Comparison of ENCODE assay signal across 8 mouse cellular contexts in the genomic region with DNA sequence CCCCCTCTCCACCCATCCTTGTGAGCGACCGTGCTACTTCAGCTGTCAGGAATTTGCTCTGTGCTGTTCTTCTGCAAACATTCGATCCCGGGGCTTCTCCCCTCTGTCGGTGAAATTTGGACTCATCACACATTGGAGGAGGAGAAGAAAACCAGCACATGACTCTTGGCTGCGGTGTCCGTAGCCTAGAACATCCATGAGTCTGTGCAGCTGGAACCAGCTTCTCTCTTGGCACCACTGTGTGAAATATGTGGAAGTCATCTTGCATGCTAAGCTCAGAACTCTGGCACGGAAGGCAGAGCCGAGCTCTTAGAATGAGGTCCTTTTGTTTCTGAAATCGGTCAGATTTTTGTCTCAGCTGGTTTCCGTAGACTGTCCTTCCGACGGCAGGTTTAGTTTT.
DNase-seq lines count a peak whose midpoint lies in the region; ATAC-seq and TF ChIP-seq lines count a peak whose summit lies in the region.

No protein-coding gene starts in this region.

- no peak for DNase-seq in neural tube, embryonic 10.5 days (ENCODE audit: extremely low spot score, low spot score)
- DNase-seq in gastrocnemius, postnatal 10 days, result peak; percentile 45
- DNase-seq in intestine, embryonic 14.5 days (ENCODE audit: low spot score), result no peak
- peak; percentile 55 for DNase-seq in midbrain, postnatal 0 days (ENCODE audit: low spot score)
- DNase-seq in spleen, postnatal 14 days (ENCODE audit: low spot score in 2 of 2), result no peak
- no peak for DNase-seq in left cerebral cortex, adult 11 months (ENCODE audit: low spot score)
- DNase-seq in cerebellum, adult 8-10 months, result no peak

- peaks cover 12% of the 10 kb centered on the region for H3K9me3 ChIP-seq in neural tube, embryonic 13.5 days
- peaks cover 6% of the 10 kb centered on the region; the same call in 1 of the 2 replicates for H3K9me3 ChIP-seq in intestine, embryonic 14.5 days (ENCODE audit: control insufficient read depth, low read length)
- H3K9me3 ChIP-seq in midbrain, postnatal 0 days (ENCODE audit: low read length), result no peaks in the 10 kb centered on the region

- H3K36me3 ChIP-seq in neural tube, embryonic 13.5 days, result no peaks in the 10 kb centered on the region
- no peaks in the 10 kb centered on the region for H3K36me3 ChIP-seq in intestine, embryonic 14.5 days (ENCODE audit: control insufficient read depth, insufficient read depth, low read length)
- H3K36me3 ChIP-seq in midbrain, postnatal 0 days (ENCODE audit: insufficient read depth, low read length), result no peaks in the 10 kb centered on the region

- H3K4me1 ChIP-seq in neural tube, embryonic 13.5 days (replicated peaks), result peaks cover 13% of the 10 kb centered on the region
- peaks cover 14% of the 10 kb centered on the region; the same call in 1 of the 2 replicates for H3K4me1 ChIP-seq in intestine, embryonic 14.5 days (replicated peaks; ENCODE audit: control insufficient read depth, insufficient read depth, low read length)
- 0 out of 2 replicates have a peak, but pooled peaks cover 2% of the 10 kb centered on the region for H3K4me1 ChIP-seq in midbrain, postnatal 0 days (ENCODE audit: insufficient read depth, low read length)

- no peak for TF ChIP-seq CTCF in midbrain, postnatal 0 days (IDR thresholded peaks at IDR 0.05)

- H3K4me3 ChIP-seq in neural tube, embryonic 13.5 days, result no peak overlapping the region
- no peak overlapping the region for H3K4me3 ChIP-seq in intestine, embryonic 14.5 days (ENCODE audit: low read depth, low read length)
- H3K4me3 ChIP-seq in midbrain, postnatal 0 days (ENCODE audit: low read depth, low read length), result no peak overlapping the region

- H3K9ac ChIP-seq in neural tube, embryonic 13.5 days, result no peak overlapping the region
- peak overlapping the region; percentile 20; the same call in 1 of the 2 replicates for H3K9ac ChIP-seq in intestine, embryonic 14.5 days (ENCODE audit: low read length)
- H3K9ac ChIP-seq in midbrain, postnatal 0 days (replicated peaks; ENCODE audit: low read length, poor library complexity, severe bottlenecking), result no peak overlapping the region

- no peak for ATAC-seq in neural tube, embryonic 13.5 days (ENCODE audit: low read depth)
- ATAC-seq in intestine, embryonic 14.5 days (replicated peaks; ENCODE audit: low FRiP score, low TSS enrichment, low read depth), result 0 out of 2 replicates have a peak, but pooled peaks have one; percentile 2
- 0 out of 2 replicates have a peak, but pooled peaks have one; percentile 71 for ATAC-seq in midbrain, postnatal 0 days (ENCODE audit: low FRiP score)

- 56% methylated on average over 13 of the region's 13 CpGs for WGBS in neural tube, embryonic 13.5 days
- 30% methylated on average over 13 of the region's 13 CpGs for WGBS in intestine, embryonic 14.5 days
- WGBS in midbrain, postnatal 0 days, result 41% methylated on average over 13 of the region's 13 CpGs

- peak overlapping the region; percentile 42; the same call in 1 of the 2 replicates for H3K27ac ChIP-seq in neural tube, embryonic 13.5 days (replicated peaks)
- H3K27ac ChIP-seq in intestine, embryonic 14.5 days (ENCODE audit: low read depth), result peak overlapping the region; percentile 57; the same call in 1 of the 2 replicates
- peak overlapping the region; percentile 73; the same call in 1 of the 2 replicates for H3K27ac ChIP-seq in midbrain, postnatal 0 days (ENCODE audit: low read depth, low read length)

- no peak overlapping the region for H3K4me2 ChIP-seq in neural tube, embryonic 13.5 days
- H3K4me2 ChIP-seq in intestine, embryonic 14.5 days (ENCODE audit: low read length), result 0 out of 2 replicates have a peak overlapping the region, but pooled peaks have one; percentile 13
- H3K4me2 ChIP-seq in midbrain, postnatal 0 days (ENCODE audit: low read depth, low read length, poor library complexity, severe bottlenecking), result no peak overlapping the region

- H3K27me3 ChIP-seq in neural tube, embryonic 13.5 days, result no peaks in the 10 kb centered on the region
- H3K27me3 ChIP-seq in intestine, embryonic 14.5 days (replicated peaks; ENCODE audit: control insufficient read depth, insufficient read depth, low read length), result no peaks in the 10 kb centered on the region
- H3K27me3 ChIP-seq in midbrain, postnatal 0 days (ENCODE audit: insufficient read depth, low read length), result no peaks in the 10 kb centered on the region

Comparison
In these comparisons a context has a peak if more than half of its experiments do, and no peak if none do; other contexts are left out.
1. DNase-seq: peak in gastrocnemius, postnatal 10 days (single experiment) and midbrain, postnatal 0 days (single experiment); none in neural tube, embryonic 10.5 days (single experiment), intestine, embryonic 14.5 days (single experiment), spleen, postnatal 14 days (0 of 2), left cerebral cortex, adult 11 months (single experiment) and cerebellum, adult 8-10 months (single experiment).
2. Peak in every context shown above with its lines, with median percentiles within 50 percentile points of each other: H3K27ac ChIP-seq.